Mouse (Mus musculus) liver, postnatal 0 days (tissue): Measurements from ENCODE around the gene Mepce. TPM values are rescaled to one million over a fixed set of nuclear protein-coding genes. Genes with fewer than 3 reads are reported as not detected.

Experiments
- ATAC-seq: fragments of 200-750 bp; cut with Nextera tagmentation; 2 replicates; pipeline ENCODE4 v1.8.0; 2017; ENCODE audit warnings: mild to moderate bottlenecking, moderate library complexity
- DNase-seq: peaks from one replicate; pipeline ENCODE4 v3.0.0-alpha.2; 2016
- H3K27ac ChIP-seq: fragments of 300-500 bp; sonication (generic); 2 replicates; pipeline ENCODE4 v1.5.1; 2014; ENCODE audit warnings: antibody characterized with exemption, moderate library complexity, mild to moderate bottlenecking, low read depth
- H3K27me3 ChIP-seq: fragments of 300-500 bp; sonication (generic); 2 replicates; pipeline ENCODE4 v1.6.1; 2014; ENCODE audit warnings: low read length, control low read depth, mixed read lengths; ENCODE audit not compliant: insufficient read depth
- H3K36me3 ChIP-seq: fragments of 300-500 bp; sonication (generic); replicated peaks from 2 replicates; pipeline ENCODE4 v1.6.1; 2014; ENCODE audit warnings: mild to moderate bottlenecking, control low read depth, low read length, moderate library complexity, mixed read lengths; ENCODE audit not compliant: insufficient read depth
- H3K4me1 ChIP-seq: fragments of 300-500 bp; sonication (generic); 2 replicates; pipeline ENCODE4 v1.6.1; 2014; ENCODE audit warnings: antibody characterized with exemption, mild to moderate bottlenecking, control low read depth; ENCODE audit not compliant: insufficient read depth
- H3K4me2 ChIP-seq: fragments of 300-500 bp; sonication (generic); 2 replicates; pipeline ENCODE4 v1.6.1; 2014; ENCODE audit warnings: low read depth, mild to moderate bottlenecking, low read length, moderate library complexity, mixed read lengths
- H3K4me3 ChIP-seq: fragments of 300-500 bp; sonication (generic); 2 replicates; pipeline ENCODE4 v1.5.1; 2014; ENCODE audit warnings: low read depth, low read length
- H3K9ac ChIP-seq: fragments of 300-500 bp; sonication (generic); replicated peaks from 2 replicates; pipeline ENCODE4 v1.6.1; 2014; ENCODE audit warnings: mild to moderate bottlenecking, moderate library complexity
- H3K9me3 ChIP-seq: fragments of 300-500 bp; sonication (generic); 2 replicates; pipeline ENCODE4 v1.6.1; 2016; ENCODE audit warnings: mild to moderate bottlenecking, control low read depth, low read length, mixed read lengths
- CTCF ChIP-seq: sonication (generic); IDR thresholded peaks from 2 replicates; pipeline ENCODE4 v1.5.1; 2016; ENCODE audit warnings: antibody characterized with exemption, low read depth
- EP300 ChIP-seq: IDR thresholded peaks from 2 replicates; pipeline ENCODE4 v1.6.1; 2016; ENCODE audit warnings: antibody characterized with exemption, low read depth, mild to moderate bottlenecking
- WGBS: fragments of 180-500 bp; shearing (Covaris S2); extraction: QIAGEN DNeasy Blood & Tissue Kit; methylation state at CpG from one replicate; pipeline ENCODE4 v1.1.7; 2014; ENCODE audit not compliant: insufficient replicate concordance; 5-methylcytosine and 5-hydroxymethylcytosine counted together
- polyA plus RNA-seq: library from polyadenylated mRNA; unstranded; fragments of >200 nt; fragmentation: Nextera tagmentation; extraction: Ambion mirVana; gene quantifications from 2 replicates; pipeline ENCODE4 v1.2.1, GENCODE M21; 2015

Gene Mepce
- polyA plus RNA-seq, 1 experiment from 2014 or later: 5.0 TPM

DNA sequence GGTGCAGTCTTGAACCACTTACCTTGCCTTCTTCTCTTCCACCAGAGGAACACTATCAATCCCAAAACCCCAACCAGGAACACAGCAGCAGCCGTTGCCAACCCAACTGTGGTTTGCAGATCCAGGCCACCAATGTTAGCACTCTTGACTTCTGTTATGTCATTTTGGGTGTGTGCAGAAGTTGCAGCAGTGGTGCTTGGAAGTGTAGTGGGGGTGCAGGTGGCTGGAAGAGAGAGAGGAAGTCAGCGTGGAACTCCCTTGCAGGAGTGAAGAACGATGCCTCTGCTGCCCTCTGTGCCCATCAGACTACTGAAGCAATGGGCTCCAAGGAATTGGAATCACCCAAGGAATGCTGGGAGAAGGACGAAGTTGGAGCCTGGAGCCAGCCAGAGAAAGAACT is 43.7 kb upstream of the Mepce start:
- H3K27me3 ChIP-seq: no peaks in the 10 kb centered on the region
- no peaks in the 10 kb centered on the region for H3K9me3 ChIP-seq
- no peak overlapping the region for H3K9ac ChIP-seq
- TF ChIP-seq EP300: no peak
- TF ChIP-seq CTCF: no peak
- H3K4me1 ChIP-seq: no peaks in the 10 kb centered on the region; the same call in 1 of the 2 replicates
- ATAC-seq (no peak), DNase-seq (peak; percentile 24)
- H3K4me2 ChIP-seq: peak overlapping the region; percentile 28; the same call in 1 of the 2 replicates
- H3K27ac ChIP-seq: peak overlapping the region; percentile 74; the same call in 1 of the 2 replicates
- 52% methylated on average over 4 of the region's 4 CpGs for WGBS
- no peak overlapping the region for H3K4me3 ChIP-seq
- H3K36me3 ChIP-seq: no peaks in the 10 kb centered on the region

- Histone ChIP-seq H3K27ac (peak overlapping the region; percentile 74), H3K4me2 (0 out of 2 replicates have a peak overlapping the region, but pooled peaks have one; percentile 18), H3K9ac (no peak overlapping the region), H3K27me3 (no peaks in the 10 kb centered on the region), H3K4me1 (no peaks in the 10 kb centered on the region; the same call in 1 of the 2 replicates), H3K36me3 (no peaks in the 10 kb centered on the region), H3K4me3 (no peak overlapping the region), H3K9me3 (no peaks in the 10 kb centered on the region)
- ATAC-seq (no peak), DNase-seq (no peak)
- 43% methylated on average over 7 of the region's 7 CpGs for WGBS
- TF ChIP-seq CTCF (no peak), EP300 (no peak)
Observed at GRCm38 (mm10) chr5:137830238-137830637, 42.8 kb upstream of the Mepce start.

DNA sequence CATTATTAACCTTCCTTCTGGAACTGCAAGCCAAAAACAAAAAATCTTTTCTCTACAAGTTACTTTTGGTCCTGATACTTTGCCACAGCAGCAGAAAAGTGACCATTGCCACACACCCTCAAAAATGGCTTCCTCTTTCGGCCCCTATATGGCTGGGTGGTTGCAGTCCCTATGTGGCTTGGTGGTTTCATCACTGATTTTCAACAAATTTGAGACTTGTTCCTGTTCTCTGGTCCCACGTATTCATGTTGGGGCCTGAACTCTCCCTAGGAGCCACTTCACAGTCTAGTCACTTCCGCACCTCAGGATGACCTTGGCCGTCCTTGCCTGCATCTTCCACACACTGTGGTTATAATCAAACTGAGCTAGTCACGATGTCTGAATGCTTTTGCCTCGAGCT is 41.2 kb upstream of the Mepce start:
- no peak for TF ChIP-seq CTCF
- no peak for TF ChIP-seq EP300
- Histone ChIP-seq H3K9me3 (no peaks in the 10 kb centered on the region), H3K4me2 (no peak overlapping the region), H3K4me3 (no peak overlapping the region), H3K27me3 (no peaks in the 10 kb centered on the region), H3K36me3 (no peaks in the 10 kb centered on the region), H3K4me1 (no peaks in the 10 kb centered on the region; the same call in none of the 2 replicates), H3K27ac (peak overlapping the region; percentile 48), H3K9ac (no peak overlapping the region)
- ATAC-seq: peak; percentile 64
- peak; percentile 31 for DNase-seq
- 60% methylated on average over 6 of the region's 6 CpGs for WGBS

- WGBS: 34% methylated on average over 7 of the region's 7 CpGs
- Histone ChIP-seq H3K9me3 (no peaks in the 10 kb centered on the region), H3K4me3 (no peak overlapping the region)
Observed at GRCm38 (mm10) chr5:137826421-137826820, 39.0 kb upstream of the Mepce start.

GRCm38 (mm10) chr5:137825971-137826370 is 38.5 kb upstream of the Mepce start:
- 77% methylated on average over 2 of the region's 2 CpGs for WGBS
- H3K36me3 ChIP-seq: no peaks in the 10 kb centered on the region
- no peaks in the 10 kb centered on the region for H3K9me3 ChIP-seq
- no peaks in the 10 kb centered on the region; the same call in none of the 2 replicates for H3K4me1 ChIP-seq
- no peak for DNase-seq
- no peak for ATAC-seq
- TF ChIP-seq EP300 (no peak), CTCF (no peak)
- H3K9ac ChIP-seq: no peak overlapping the region
- no peak overlapping the region for H3K27ac ChIP-seq
- H3K27me3 ChIP-seq: no peaks in the 10 kb centered on the region
- no peak overlapping the region for H3K4me3 ChIP-seq
- H3K4me2 ChIP-seq: no peak overlapping the region

More at GRCm38 (mm10) chr5:137826421-137826820, 39.0 kb upstream of the Mepce start:
- no peaks in the 10 kb centered on the region for H3K27me3 ChIP-seq
- TF ChIP-seq CTCF: no peak
- TF ChIP-seq EP300: no peak
- H3K4me1 ChIP-seq: no peaks in the 10 kb centered on the region; the same call in none of the 2 replicates
- H3K4me2 ChIP-seq: no peak overlapping the region
- no peaks in the 10 kb centered on the region for H3K36me3 ChIP-seq
- ATAC-seq (no peak), DNase-seq (no peak)
- no peak overlapping the region for H3K27ac ChIP-seq
- no peak overlapping the region for H3K9ac ChIP-seq

DNA sequence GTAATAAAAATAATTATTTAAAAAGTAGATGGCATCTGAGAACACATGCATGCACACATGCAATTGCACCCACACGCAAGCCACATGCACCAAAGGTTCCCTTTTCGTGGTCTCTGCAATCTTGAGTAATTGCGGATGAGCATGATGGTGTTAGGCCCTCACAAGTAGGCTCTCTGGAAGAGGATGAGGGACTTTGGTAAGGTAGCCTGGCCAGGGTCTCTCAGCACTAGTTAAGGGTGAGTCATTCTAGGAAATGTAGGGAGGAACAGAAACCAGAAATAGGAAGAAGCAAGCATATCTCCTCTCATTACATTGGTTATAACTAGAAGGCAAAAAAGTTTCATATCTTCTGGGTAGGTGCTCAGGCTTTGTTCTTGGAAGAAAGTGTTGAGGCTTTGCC is 37.6 kb upstream of the Mepce start:
- no peaks in the 10 kb centered on the region for H3K36me3 ChIP-seq
- H3K9ac ChIP-seq: no peak overlapping the region
- no peak overlapping the region for H3K4me3 ChIP-seq
- TF ChIP-seq CTCF: no peak
- no peak for TF ChIP-seq EP300
- ATAC-seq (no peak), DNase-seq (no peak)
- peak overlapping the region; percentile 22; the same call in 1 of the 2 replicates for H3K27ac ChIP-seq
- H3K4me2 ChIP-seq: no peak overlapping the region
- H3K27me3 ChIP-seq: no peaks in the 10 kb centered on the region
- H3K4me1 ChIP-seq: no peaks in the 10 kb centered on the region; the same call in none of the 2 replicates
- no peaks in the 10 kb centered on the region for H3K9me3 ChIP-seq
- 55% methylated on average over 3 of the region's 3 CpGs for WGBS
